ENCODE assay signal across 12 mouse cellular contexts in genomic region chr11:116376945-116377661, GRCm38 (mm10). TPM values are rescaled to one million over a fixed set of nuclear protein-coding genes. Genes with fewer than 3 reads are reported as not detected.
DNase-seq lines count a peak whose midpoint lies in the region; ATAC-seq and TF ChIP-seq lines count a peak whose summit lies in the region.
"Had no signal": no experiment of that assay in that cellular context is flagged by ENCODE, and none has a peak within 500 bp of the region (broad histone marks: within the 10 kb centered on the region; RNA-seq: fewer than 3 reads in every experiment).

No protein-coding gene starts in this region.

- in situ Hi-C loops in CH12.LX (cut with MboI; ENCODE audit: low pct_ligation_motif_present, low pct_unique_long_range_greater_than_20kb, low sequenced_read_pairs): no loop called here

- peak; percentile 62 for ATAC-seq in megakaryocyte, adult 5-6 weeks (ENCODE audit: poor library complexity, severe bottlenecking)
- ATAC-seq: forebrain, postnatal 0 days; midbrain, embryonic 13.5 days had no signal

- H3K4me3 ChIP-seq in CH12.LX (replicated peaks in 1 of 3; ENCODE audit: low read depth in 2 of 3, low read length in 2 of 3, poor library complexity in 1 of 3): no peak overlapping the region
- no peak overlapping the region for H3K4me3 ChIP-seq in hindbrain, embryonic 10.5 days
- H3K4me3 ChIP-seq: midbrain, embryonic 13.5 days had no signal

- dilution Hi-C loops in CH12.LX (cut with MboI; ENCODE audit: extremely low pct_ligation_motif_present, extremely low pct_unique_long_range_greater_than_20kb, low sequenced_read_pairs): no loop called here

- H3K36me3 ChIP-seq in CH12.LX (replicated peaks in 1 of 2; ENCODE audit: control insufficient read depth in 1 of 2, insufficient read depth in 1 of 2, low read length in 1 of 2): no peaks in the 10 kb centered on the region
- 0 out of 2 replicates have a peak, but pooled peaks cover 6% of the 10 kb centered on the region for H3K36me3 ChIP-seq in hindbrain, embryonic 10.5 days

- 81% methylated on average over 7 of the region's 7 CpGs for WGBS in hindbrain, embryonic 10.5 days

- peak; percentile 92 for TF ChIP-seq EP300 in CH12.LX (IDR thresholded peaks at IDR 0.05; ENCODE audit: low read length)

- TF ChIP-seq CTCF in CH12.LX (conservative IDR thresholded peaks at IDR 0.05 in 1 of 2, IDR thresholded peaks at IDR 0.05 in 1 of 2; ENCODE audit: low read depth in 2 of 2, low read length in 2 of 2): no peak

- no peaks in the 10 kb centered on the region for H3K27me3 ChIP-seq in CH12.LX (replicated peaks)
- H3K27me3 ChIP-seq in hindbrain, embryonic 10.5 days (ENCODE audit: insufficient read depth, poor library complexity, severe bottlenecking): no peaks in the 10 kb centered on the region
- H3K27me3 ChIP-seq: midbrain, embryonic 13.5 days had no signal

- H3K27ac ChIP-seq in CH12.LX (ENCODE audit: insufficient read depth, low read depth): peak overlapping the region; percentile 99
- H3K27ac ChIP-seq in hindbrain, embryonic 10.5 days: no peak overlapping the region
- H3K27ac ChIP-seq: liver, embryonic 14.5 days; midbrain, embryonic 13.5 days had no signal

- H3K9ac ChIP-seq in CH12.LX (ENCODE audit: insufficient read depth, low read depth): peak overlapping the region; percentile 65
- H3K9ac ChIP-seq: forebrain, postnatal 0 days; liver, embryonic 14.5 days; midbrain, embryonic 13.5 days had no signal

- no peak; the same call in 1 of the 2 replicates for TF ChIP-seq RAD21 in CH12.LX (IDR thresholded peaks at IDR 0.05; ENCODE audit: low read depth, low read length)

- DNase-seq in spleen, adult 12 weeks (ENCODE audit: low spot score): peak; percentile 12
- DNase-seq in spleen, postnatal 4 days (ENCODE audit: low spot score in 2 of 2): no peak
- peak; percentile 94 for DNase-seq in CH12.LX (ENCODE audit: extremely low read depth)
- peak; percentile 55 to 65 for DNase-seq in thymus, postnatal 36 days
- no peak for DNase-seq in ovary, postnatal 14 days (ENCODE audit: low spot score)
- no peak for DNase-seq in hindbrain, embryonic 10.5 days (ENCODE audit: low spot score)
- DNase-seq: cerebellum, postnatal 25 days; forebrain, postnatal 0 days; right cerebral cortex, postnatal 4 days had no signal

- H3K4me1 ChIP-seq in CH12.LX (ENCODE audit: control insufficient read depth in 1 of 2, insufficient read depth in 2 of 2): peaks cover 27 to 58% of the 10 kb centered on the region in 2 experiments
- H3K4me1 ChIP-seq in hindbrain, embryonic 10.5 days (replicated peaks): 0 out of 2 replicates have a peak, but pooled peaks cover 2% of the 10 kb centered on the region
- H3K4me1 ChIP-seq: midbrain, embryonic 13.5 days had no signal

- no peaks in the 10 kb centered on the region for H3K9me3 ChIP-seq in CH12.LX (replicated peaks; ENCODE audit: low read length)
- no peaks in the 10 kb centered on the region for H3K9me3 ChIP-seq in hindbrain, embryonic 10.5 days
- H3K9me3 ChIP-seq: midbrain, embryonic 13.5 days had no signal

- H3K4me2 ChIP-seq in CH12.LX (ENCODE audit: insufficient read depth, low read depth, poor library complexity, severe bottlenecking): peak overlapping the region; percentile 63
- H3K4me2 ChIP-seq: midbrain, embryonic 13.5 days had no signal

- peak; percentile 56 for TF ChIP-seq POLR2A in CH12.LX (IDR thresholded peaks at IDR 0.05; ENCODE audit: low read depth, low read length)

- H3K79me2 ChIP-seq in CH12.LX (replicated peaks; ENCODE audit: control insufficient read depth, extremely low read depth, insufficient read depth, poor library complexity, severe bottlenecking): no peaks in the 10 kb centered on the region; the same call in none of the 2 replicates

TF ChIP-seq in CH12.LX, 34 proteins besides CTCF, POLR2A, EP300 and RAD21:
- TF ChIP-seq E2F4 (IDR thresholded peaks at IDR 0.05; ENCODE audit: insufficient replicate concordance, low read depth, low read length) (no peak; the same call in 1 of the 2 replicates), ZC3H11A (IDR thresholded peaks at IDR 0.05; ENCODE audit: low read depth, low read length) (no peak), TBP (conservative IDR thresholded peaks at IDR 0.05; ENCODE audit: low read depth, low read length) (peak; percentile 82), RCOR1 (conservative IDR thresholded peaks at IDR 0.05; ENCODE audit: low read depth, low read length) (peak; percentile 72), PAX5 (IDR thresholded peaks at IDR 0.05; ENCODE audit: low read length) (no peak), POLR2AphosphoS2 (IDR thresholded peaks at IDR 0.05; ENCODE audit: low read depth, low read length) (no peak; the same call in 1 of the 2 replicates), NELFE (IDR thresholded peaks at IDR 0.05; ENCODE audit: low read depth, low read length) (no peak), MEF2A (IDR thresholded peaks at IDR 0.05; ENCODE audit: borderline replicate concordance, low read depth, low read length) (peak; percentile 100), HCFC1 (IDR thresholded peaks at IDR 0.05; ENCODE audit: low read depth, low read length) (peak; percentile 35; the same call in 1 of the 2 replicates), ELF1 (IDR thresholded peaks at IDR 0.05; ENCODE audit: low read depth, low read length) (peak; percentile 81), UBTF (IDR thresholded peaks at IDR 0.05; ENCODE audit: low read depth, low read length) (no peak; the same call in 1 of the 2 replicates), MXI1 (IDR thresholded peaks at IDR 0.05; ENCODE audit: low read depth, low read length) (peak; percentile 93), USF2 (conservative IDR thresholded peaks at IDR 0.05; ENCODE audit: low read depth, low read length) (no peak; the same call in 1 of the 2 replicates), MAX (IDR thresholded peaks at IDR 0.05; ENCODE audit: low read length) (peak; percentile 92), ZKSCAN1 (IDR thresholded peaks at IDR 0.05; ENCODE audit: borderline replicate concordance, low read depth, low read length) (no peak), KAT2A (IDR thresholded peaks at IDR 0.05; ENCODE audit: insufficient replicate concordance, low read length) (0 out of 2 replicates have a peak, but pooled peaks have one; percentile 71), JUN (IDR thresholded peaks at IDR 0.05; ENCODE audit: insufficient read depth, low read depth, low read length) (peak; percentile 82), ZMIZ1 (IDR thresholded peaks at IDR 0.05; ENCODE audit: low read depth, low read length) (0 out of 2 replicates have a peak, but pooled peaks have one; percentile 54), SIN3A (IDR thresholded peaks at IDR 0.05; ENCODE audit: low read length) (peak; percentile 85), BHLHE40 (IDR thresholded peaks at IDR 0.05; ENCODE audit: low read depth, low read length) (peak; percentile 93), SMC3 (IDR thresholded peaks at IDR 0.05; ENCODE audit: low read depth, low read length) (no peak; the same call in 1 of the 2 replicates), MAFK (IDR thresholded peaks at IDR 0.05; ENCODE audit: insufficient replicate concordance, low read length) (peak; percentile 56), CHD1 (IDR thresholded peaks at IDR 0.05; ENCODE audit: low read depth, low read length) (no peak; the same call in 1 of the 2 replicates), IRF4 (IDR thresholded peaks at IDR 0.05; ENCODE audit: low read depth, low read length) (peak; percentile 87; the same call in 1 of the 2 replicates), TCF12 (IDR thresholded peaks at IDR 0.05; ENCODE audit: low read depth, low read length) (peak; percentile 98), CHD2 (IDR thresholded peaks at IDR 0.05; ENCODE audit: low read length) (peak; percentile 89), GABPA (IDR thresholded peaks at IDR 0.05; ENCODE audit: insufficient replicate concordance, low read depth, low read length) (no peak), MAZ (IDR thresholded peaks at IDR 0.05; ENCODE audit: low read depth, low read length) (peak; percentile 79; the same call in 1 of the 2 replicates), JUND (conservative IDR thresholded peaks at IDR 0.05; ENCODE audit: low read depth, low read length) (peak; percentile 81), ETS1 (conservative IDR thresholded peaks at IDR 0.05; ENCODE audit: low read depth, low read length) (peak; percentile 97), ZNF384 (IDR thresholded peaks at IDR 0.05; ENCODE audit: low read depth, low read length) (peak; percentile 95), NRF1 (IDR thresholded peaks at IDR 0.05; ENCODE audit: low read depth, low read length) (0 out of 2 replicates have a peak, but pooled peaks have one; percentile 30), MYC (IDR thresholded peaks at IDR 0.05; ENCODE audit: low read depth, low read length) (peak; percentile 98), USF1 (IDR thresholded peaks at IDR 0.05; ENCODE audit: low read depth, low read length) (no peak)

RNA-seq across cellular contexts. Expression of gene Rnf157, which starts 35.7 kb away (rescaled TPM):
- total RNA-seq in CH12.LX (2012; rRNA removed) (17.2 and 39.3 TPM in 2 replicates), CH12.LX (2014; rRNA removed) (7.2 and 8.7 TPM in 2 replicates)
- polyA plus RNA-seq in CH12.LX (2012; ENCODE audit: insufficient read length, low read depth): 8.7 and 10.9 TPM in 2 replicates
- total RNA-seq in megakaryocyte, adult 5-6 weeks (2015): 6.2 and 7.0 TPM in 2 replicates
- 5.7 and 7.1 TPM in 2 replicates for total RNA-seq in megakaryocyte, adult 5-6 weeks (2017)
- 9.5 and 16.9 TPM in 2 replicates for polyA plus RNA-seq in hindbrain, embryonic 10.5 days (2016; fragmentation: Nextera tagmentation; extraction: Ambion mirVana)

RNA-seq across cellular contexts. Expression of gene Foxj1, which starts 41.9 kb away (rescaled TPM):
- total RNA-seq in CH12.LX (2012; rRNA removed) (0.67 and 2.6 TPM in 2 replicates), CH12.LX (2014; rRNA removed) (2.0 and 3.0 TPM in 2 replicates)
- polyA plus RNA-seq in CH12.LX (2012; ENCODE audit: insufficient read length, low read depth): 0.12 and 0.26 TPM in 2 replicates
- not detected in 2 replicates for total RNA-seq in megakaryocyte, adult 5-6 weeks (2015)
- not detected in 2 replicates for total RNA-seq in megakaryocyte, adult 5-6 weeks (2017)
- polyA plus RNA-seq in hindbrain, embryonic 10.5 days (2016; fragmentation: Nextera tagmentation; extraction: Ambion mirVana): 15.1 and 29.1 TPM in 2 replicates

RNA-seq across cellular contexts. Expression of gene Ubald2, which starts 56.8 kb away (rescaled TPM):
- total RNA-seq in CH12.LX (2012; rRNA removed) (321 and 436 TPM in 2 replicates), CH12.LX (2014; rRNA removed) (291 and 336 TPM in 2 replicates)
- polyA plus RNA-seq in CH12.LX (2012; ENCODE audit: insufficient read length, low read depth): 222 and 228 TPM in 2 replicates
- 94.1 and 112 TPM in 2 replicates for total RNA-seq in megakaryocyte, adult 5-6 weeks (2015)
- 58.4 and 64.0 TPM in 2 replicates for total RNA-seq in megakaryocyte, adult 5-6 weeks (2017)
- polyA plus RNA-seq in hindbrain, embryonic 10.5 days (2016; fragmentation: Nextera tagmentation; extraction: Ambion mirVana): 45.8 and 84.5 TPM in 2 replicates

Comparison
In these comparisons a context has a peak if more than half of its experiments do, and no peak if none do; other contexts are left out.
1. DNase-seq: peak in spleen, adult 12 weeks (single experiment), CH12.LX (single experiment) and thymus, postnatal 36 days (2 of 2); none in spleen, postnatal 4 days (0 of 2), ovary, postnatal 14 days (single experiment) and hindbrain, embryonic 10.5 days (single experiment).